Mouse (Mus musculus): Measurements from ENCODE around the gene Gm32687. TPM values are rescaled to one million over a fixed set of nuclear protein-coding genes. Genes with fewer than 3 reads are reported as not detected.
A peak's percentile ranks its signal among the peaks of the same experiment; 100 is the strongest.
"Not testable (repeated sequence)": the region's sequence is repeated elsewhere in the genome, so short reads cannot be mapped to it uniquely, and the experiment has no call there.

Gm32687 gene
- 9.1 and 10.8 TPM in 2 replicates for polyA plus RNA-seq (2015; fragmentation: Nextera tagmentation; extraction: Ambion mirVana)

GRCm38 (mm10) chr10:81863409-81864407 is at the start of gene Gm32687:
Gene Gm32687, plus strand, starts transcription at chr10:81863934.
- not testable (repeated sequence) for H3K4me3 ChIP-seq (ENCODE audit: low read depth, low read length); H3K36me3 ChIP-seq (ENCODE audit: control insufficient read depth, insufficient read depth, low read length); H3K27me3 ChIP-seq (ENCODE audit: control insufficient read depth, insufficient read depth, low read depth, low read length); H3K27ac ChIP-seq (ENCODE audit: low read length); H3K4me2 ChIP-seq (ENCODE audit: low read length); H3K9ac ChIP-seq (ENCODE audit: low read depth, low read length); H3K9me3 ChIP-seq (replicated peaks; ENCODE audit: control insufficient read depth, low read length, poor library complexity, severe bottlenecking); H3K4me1 ChIP-seq (ENCODE audit: control insufficient read depth, insufficient read depth, low read length)
- WGBS = 34% methylated on average over 4 of the region's 49 CpGs
- peak; percentile 100 for ATAC-seq

DNA sequence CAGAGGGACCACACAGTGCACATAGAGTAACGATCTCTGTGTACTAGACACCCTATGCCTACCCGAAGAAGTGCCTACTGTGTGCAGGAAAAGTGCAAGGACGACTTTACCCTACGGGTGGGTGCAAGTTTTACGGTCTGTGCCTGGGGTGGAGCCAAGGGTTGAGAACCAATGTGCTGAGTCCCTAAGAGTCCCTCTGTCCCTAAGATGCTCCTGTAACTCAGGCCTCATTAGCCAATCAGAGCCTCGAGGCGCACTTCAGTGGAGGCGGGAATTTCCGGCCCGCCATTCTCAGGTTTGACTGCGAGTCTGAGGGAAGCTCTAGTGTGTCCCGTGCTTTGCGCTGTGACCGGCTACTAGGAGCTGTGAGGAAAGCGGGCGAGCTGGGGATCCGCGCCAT is 17.5 kb upstream of the Gm32687 start:
- not testable (repeated sequence) for H3K9ac ChIP-seq (ENCODE audit: low read depth, low read length); H3K27me3 ChIP-seq (ENCODE audit: control insufficient read depth, insufficient read depth, low read depth, low read length); ATAC-seq; H3K4me3 ChIP-seq (ENCODE audit: low read depth, low read length); H3K4me1 ChIP-seq (ENCODE audit: control insufficient read depth, insufficient read depth, low read length); H3K36me3 ChIP-seq (ENCODE audit: control insufficient read depth, insufficient read depth, low read length); H3K27ac ChIP-seq (ENCODE audit: low read length); H3K9me3 ChIP-seq (replicated peaks; ENCODE audit: control insufficient read depth, low read length, poor library complexity, severe bottlenecking); H3K4me2 ChIP-seq (ENCODE audit: low read length)
- no CpG with 5 or more reads among the region's 18 CpGs for WGBS

GRCm38 (mm10) chr10:81929842-81930743 is 66.4 kb downstream of the Gm32687 start, which contains the start of gene Zfp781:
Gene Zfp781, minus strand, starts transcription at chr10:81930480.
- not testable (repeated sequence) for H3K36me3 ChIP-seq (ENCODE audit: control insufficient read depth, insufficient read depth, low read length); H3K4me3 ChIP-seq (ENCODE audit: low read depth, low read length); H3K27me3 ChIP-seq (ENCODE audit: control insufficient read depth, insufficient read depth, low read depth, low read length); H3K4me1 ChIP-seq (ENCODE audit: control insufficient read depth, insufficient read depth, low read length); H3K9me3 ChIP-seq (replicated peaks; ENCODE audit: control insufficient read depth, low read length, poor library complexity, severe bottlenecking); H3K4me2 ChIP-seq (ENCODE audit: low read length); H3K27ac ChIP-seq (ENCODE audit: low read length); H3K9ac ChIP-seq (ENCODE audit: low read depth, low read length)
- ATAC-seq = peak; percentile 97
- no CpG with 5 or more reads among the region's 43 CpGs for WGBS

Other genes with a start within 250 kb of the Gm32687 start
- gene Sirt6, start 236.1 kb upstream of the Gm32687 start, polyA plus RNA-seq (2015; fragmentation: Nextera tagmentation; extraction: Ambion mirVana) = 51.3 and 52.3 TPM in 2 replicates
- gene Ankrd24, start 235.4 kb upstream of the Gm32687 start, polyA plus RNA-seq (2015; fragmentation: Nextera tagmentation; extraction: Ambion mirVana) = 18.4 and 18.6 TPM in 2 replicates
- 6.8 and 7.0 TPM in 2 replicates for gene Gm10778, start 214.9 kb upstream of the Gm32687 start, polyA plus RNA-seq (2015; fragmentation: Nextera tagmentation; extraction: Ambion mirVana)
- gene Zfp433, start 159.1 kb upstream of the Gm32687 start, polyA plus RNA-seq (2015; fragmentation: Nextera tagmentation; extraction: Ambion mirVana) = 16.0 and 19.6 TPM in 2 replicates
- gene Gm3055, start 92.8 kb upstream of the Gm32687 start, polyA plus RNA-seq (2015; fragmentation: Nextera tagmentation; extraction: Ambion mirVana) = 18.0 and 20.3 TPM in 2 replicates
- gene Gm4767, start 51.7 kb upstream of the Gm32687 start, polyA plus RNA-seq (2015; fragmentation: Nextera tagmentation; extraction: Ambion mirVana) = 3.7 and 3.8 TPM in 2 replicates
- 7.4 and 8.2 TPM in 2 replicates for gene Zfp781, start 66.5 kb downstream of the Gm32687 start, polyA plus RNA-seq (2015; fragmentation: Nextera tagmentation; extraction: Ambion mirVana)
- gene Zfp873, start 184.2 kb downstream of the Gm32687 start, polyA plus RNA-seq (2015; fragmentation: Nextera tagmentation; extraction: Ambion mirVana) = 16.2 and 17.4 TPM in 2 replicates
- 6.5 and 7.5 TPM in 2 replicates for gene BC024063, start 219.4 kb downstream of the Gm32687 start, polyA plus RNA-seq (2015; fragmentation: Nextera tagmentation; extraction: Ambion mirVana)